ENCODE assay signal across 24 mouse cellular contexts in the genomic region with DNA sequence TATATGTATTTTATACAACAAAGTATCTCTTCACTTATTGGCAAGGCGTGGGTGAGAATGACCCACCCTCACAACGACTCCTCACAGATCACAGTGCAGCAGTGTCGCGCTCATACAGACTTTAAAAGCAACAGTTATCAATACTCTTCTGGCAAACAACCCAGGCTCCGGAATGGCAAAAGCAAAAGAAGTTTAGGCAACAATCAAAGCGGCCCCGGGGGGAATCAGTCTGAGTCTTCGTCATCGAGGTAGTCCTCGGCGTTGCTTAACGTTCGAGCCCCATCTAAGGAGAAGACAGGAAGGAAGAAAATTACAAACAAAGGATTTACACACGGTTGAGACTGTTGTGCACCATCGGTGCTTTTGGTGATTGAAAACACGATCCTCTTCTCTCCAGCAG. TPM values are rescaled to one million over a fixed set of nuclear protein-coding genes. Genes with fewer than 3 reads are reported as not detected.
"Had no signal": no experiment of that assay in that cellular context is flagged by ENCODE, and none has a peak within 500 bp of the region (broad histone marks: within the 10 kb centered on the region; RNA-seq: fewer than 3 reads in every experiment).

No protein-coding gene starts in this region.

- H3K27ac ChIP-seq: embryonic facial prominence, embryonic 10.5 days; embryonic facial prominence, embryonic 12.5 days; embryonic facial prominence, embryonic 13.5 days; embryonic facial prominence, embryonic 15.5 days; forebrain, embryonic 10.5 days; forebrain, embryonic 12.5 days; forebrain, embryonic 13.5 days; forebrain, embryonic 15.5 days; gastrocnemius, adult 2 months; heart, adult 2 months had no signal

- H3K4me1 ChIP-seq: forebrain, embryonic 15.5 days had no signal

- H3K4me3 ChIP-seq: embryonic facial prominence, embryonic 10.5 days; embryonic facial prominence, embryonic 12.5 days; embryonic facial prominence, embryonic 13.5 days; embryonic facial prominence, embryonic 15.5 days; erythroblast, embryonic 14.5 days; forebrain, embryonic 10.5 days; forebrain, embryonic 12.5 days; forebrain, embryonic 13.5 days; forebrain, embryonic 15.5 days; gastrocnemius, adult 2 months; heart, adult 2 months had no signal

- DNase-seq: cerebellum, adult 8-10 months; cerebellum, adult 9-10 months; cerebellum, adult 9-11 months; cerebellum, postnatal 10 days; cerebellum, postnatal 14 days; cerebellum, postnatal 25 days; cerebellum, postnatal 36 days; embryo, embryonic 11 days; forebrain, postnatal 0 days; gastrocnemius, adult 2 months; gastrocnemius, postnatal 14 days; gastrocnemius, postnatal 25 days; gastrocnemius, postnatal 36 days; heart, adult 18-20 months; heart, adult 2 months had no signal

RNA-seq across cellular contexts. Expression of gene Nmrk1, which starts 50.7 kb away (rescaled TPM):
- polyA plus RNA-seq: erythroblast, embryonic 14.5 days had no signal
